Mouse (Mus musculus): ENCODE measurements around the gene Itih4.

The Itih4 gene

DNA sequence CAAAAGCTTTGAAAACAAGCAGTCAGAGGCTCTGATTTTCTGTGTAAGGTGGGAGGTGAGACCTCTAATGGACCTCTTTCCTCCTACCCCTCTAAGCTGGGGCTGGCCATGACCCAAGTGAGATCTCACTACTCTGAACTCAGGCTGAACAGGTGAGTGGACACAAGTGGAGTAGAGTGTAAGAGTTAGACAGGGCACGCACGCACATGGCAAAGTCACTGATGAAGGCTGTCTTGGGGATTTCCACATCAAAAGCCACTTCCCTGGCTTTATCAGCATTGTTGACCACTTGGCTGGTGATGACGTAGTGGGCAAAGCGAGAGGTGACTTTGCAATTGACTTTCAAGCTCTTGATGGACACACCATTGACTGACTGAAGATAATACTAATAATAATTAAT lies 56.0 kb downstream of the Itih4 start:
- no peak for DNase-seq (ENCODE audit: low read depth, low spot score)

DNA sequence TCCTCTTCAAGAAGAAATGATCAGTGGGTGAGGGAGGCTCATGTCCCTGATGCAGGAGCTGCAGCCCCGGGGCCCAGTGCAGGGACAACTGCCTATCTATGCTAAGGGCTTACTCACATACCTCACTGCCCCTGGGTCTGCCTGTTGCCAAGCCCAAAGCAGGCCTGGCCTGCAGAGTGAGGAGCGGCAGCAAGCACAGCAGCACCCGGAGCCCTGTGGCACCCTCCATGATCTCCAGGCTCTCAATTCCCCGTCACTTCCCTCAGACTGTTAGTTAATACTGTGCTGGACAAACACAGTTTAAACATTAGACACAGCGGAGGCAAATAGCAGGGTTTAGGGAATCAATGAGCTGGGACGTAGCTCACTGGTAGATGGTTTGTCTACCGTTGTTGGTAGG lies 56.8 kb downstream of the Itih4 start, which contains the start of gene Itih1:
Gene Itih1, minus strand, starts transcription at position 252 of the 400 bp plus-strand sequence.
- no peak for DNase-seq (ENCODE audit: low read depth, low spot score)

DNA sequence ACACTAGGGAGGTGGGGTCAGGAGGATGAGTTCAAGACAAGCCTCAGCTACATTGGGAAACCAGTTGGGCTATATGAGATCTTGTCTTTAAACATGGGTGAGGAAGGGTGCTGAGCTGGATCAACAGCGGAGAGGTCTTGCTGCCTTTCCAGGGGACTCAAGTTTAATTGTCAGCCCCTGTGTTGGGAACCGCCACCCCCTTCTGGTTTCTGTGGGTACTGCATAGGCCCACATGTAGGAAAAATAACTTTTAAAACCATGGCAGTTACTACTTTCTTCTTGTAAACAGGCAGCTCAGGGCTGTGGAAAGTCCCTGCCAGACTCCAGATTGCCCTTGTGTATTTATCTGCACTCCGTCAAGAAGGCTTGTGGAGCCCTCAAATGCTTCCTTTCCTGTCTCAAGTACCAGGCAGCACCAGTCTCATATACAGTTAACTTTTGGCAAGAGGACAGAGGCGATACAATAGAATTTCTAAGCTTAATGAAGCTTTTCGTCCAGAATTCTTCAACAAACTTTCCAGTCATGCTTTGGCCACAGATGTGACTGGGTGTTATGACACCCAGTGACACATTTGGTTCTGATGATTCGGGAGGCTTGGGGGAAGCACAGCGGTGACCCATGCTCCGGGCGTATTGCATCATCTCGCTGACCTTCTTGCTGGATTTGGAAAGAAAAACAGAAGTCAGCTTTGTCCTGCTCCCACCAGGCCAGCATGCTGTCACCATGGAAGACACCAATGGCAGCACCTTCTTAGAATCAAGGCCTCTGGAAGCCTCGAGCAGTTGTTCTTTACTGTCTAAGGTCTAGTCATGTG lies 57.8 kb downstream of the Itih4 start:
- DNase-seq (ENCODE audit: low read depth, low spot score): no peak

DNA sequence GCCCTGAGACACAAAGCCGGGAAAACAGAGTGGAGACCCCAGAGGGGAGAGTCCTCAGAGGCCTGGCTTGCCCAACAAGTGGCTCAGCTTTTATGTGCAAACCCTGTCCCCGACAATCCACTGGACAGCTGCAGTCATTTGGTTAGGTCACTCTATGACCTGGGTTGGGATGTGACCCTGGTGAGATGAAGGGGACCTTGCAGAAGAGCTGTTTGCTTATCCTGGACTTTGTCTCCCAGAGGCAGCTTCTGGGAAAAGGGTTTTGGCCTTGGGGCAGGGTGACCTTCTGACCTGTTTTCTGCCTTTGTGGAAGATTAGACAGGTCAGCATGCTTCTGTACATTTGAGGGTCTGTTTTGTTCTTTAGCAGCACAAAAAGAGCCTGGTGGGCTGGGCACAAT lies 58.5 kb downstream of the Itih4 start:
- no peak for DNase-seq (ENCODE audit: low read depth, low spot score)

DNA sequence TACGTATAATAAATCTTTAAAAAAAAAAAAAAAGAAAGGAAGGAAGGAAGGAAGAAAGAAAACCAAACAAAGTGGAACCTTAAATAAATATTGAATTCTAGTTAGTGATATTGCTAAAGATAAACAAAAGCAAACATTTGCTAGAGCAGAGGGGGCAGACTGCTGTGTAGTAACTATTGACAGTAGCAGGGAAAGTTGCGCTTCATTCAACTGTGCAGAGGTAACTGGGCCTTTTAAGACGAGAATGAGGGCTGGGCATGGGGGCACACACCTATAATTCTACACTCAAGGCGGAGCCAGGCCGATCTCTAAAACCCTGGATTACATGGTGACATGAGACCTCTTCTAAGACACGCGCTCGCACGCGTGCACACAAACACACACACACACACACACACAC lies 63.7 kb downstream of the Itih4 start:
- DNase-seq (ENCODE audit: low read depth, low spot score): no peak

DNA sequence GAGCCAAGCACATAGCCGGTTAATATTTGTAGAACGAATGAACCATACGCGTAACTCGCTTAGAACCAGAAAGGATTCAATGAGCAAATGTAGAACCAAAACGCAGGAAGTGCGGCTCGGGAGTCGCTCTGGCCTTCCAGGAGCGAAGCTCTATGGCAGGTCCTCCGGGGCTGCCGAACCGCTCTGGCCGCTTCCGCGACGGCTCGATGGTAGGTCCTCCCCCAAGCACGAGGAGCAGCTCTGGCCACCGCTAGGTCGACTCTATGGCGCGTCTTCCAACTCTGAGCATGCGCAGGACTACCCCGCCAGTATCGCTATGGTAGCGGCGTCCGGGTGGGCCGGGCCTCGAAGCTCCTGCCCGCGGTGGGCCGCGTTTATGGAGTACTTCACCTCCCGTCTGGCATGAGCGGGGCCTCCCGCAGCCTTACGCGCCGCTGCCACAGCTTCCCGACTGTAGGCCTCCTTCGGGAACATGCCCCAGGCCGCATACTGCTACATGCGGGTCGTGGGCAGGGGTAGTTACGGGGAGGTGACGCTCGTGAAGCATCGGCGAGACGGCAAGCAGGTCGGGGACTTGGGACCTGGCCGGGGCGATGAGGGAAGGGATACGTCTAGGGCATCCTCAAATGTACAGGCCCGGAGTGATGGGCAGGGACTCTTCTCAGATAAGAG lies 65.0 kb downstream of the Itih4 start, which contains the start of gene Nek4:
Gene Nek4, plus strand, starts transcription at position 224 of the 672 bp plus-strand sequence.
- peak; percentile 92 for DNase-seq (ENCODE audit: low read depth, low spot score)
